ENCODE assay signal across 11 mouse cellular contexts in genomic region chr1:41427853-41428252, GRCm38 (mm10).
DNase-seq lines count a peak whose midpoint lies in the region; ATAC-seq and TF ChIP-seq lines count a peak whose summit lies in the region.
"Had no signal": no experiment of that assay in that cellular context is flagged by ENCODE, and none has a peak within 500 bp of the region (broad histone marks: within the 10 kb centered on the region; RNA-seq: fewer than 3 reads in every experiment).

No protein-coding gene starts in this region.

- no peak overlapping the region for H3K27ac ChIP-seq in kidney, adult 2 months (ENCODE audit: insufficient read depth, low read depth, low read length)
- H3K27ac ChIP-seq in kidney, embryonic 15.5 days: no peak overlapping the region
- no peak overlapping the region for H3K27ac ChIP-seq in neural tube, embryonic 13.5 days (replicated peaks)
- H3K27ac ChIP-seq in forebrain, postnatal 0 days (ENCODE audit: low read depth, low read length): no peak overlapping the region
- H3K27ac ChIP-seq: liver, embryonic 13.5 days had no signal

- H3K9me3 ChIP-seq in kidney, embryonic 15.5 days (replicated peaks): no peaks in the 10 kb centered on the region
- no peaks in the 10 kb centered on the region for H3K9me3 ChIP-seq in neural tube, embryonic 13.5 days
- H3K9me3 ChIP-seq in forebrain, postnatal 0 days (ENCODE audit: low read length): no peaks in the 10 kb centered on the region
- H3K9me3 ChIP-seq: liver, embryonic 13.5 days had no signal

- H3K27me3 ChIP-seq in kidney, adult 2 months (replicated peaks; ENCODE audit: control insufficient read depth, insufficient read depth, low read length): no peaks in the 10 kb centered on the region
- H3K27me3 ChIP-seq in kidney, embryonic 15.5 days: no peaks in the 10 kb centered on the region
- no peaks in the 10 kb centered on the region for H3K27me3 ChIP-seq in neural tube, embryonic 13.5 days
- H3K27me3 ChIP-seq in forebrain, postnatal 0 days (ENCODE audit: insufficient read depth, low read length): no peaks in the 10 kb centered on the region
- H3K27me3 ChIP-seq: liver, embryonic 13.5 days had no signal

- TF ChIP-seq POLR2A in kidney, adult 2 months (IDR thresholded peaks at IDR 0.05; ENCODE audit: low read depth, low read length): no peak

- no peak overlapping the region for H3K4me2 ChIP-seq in kidney, embryonic 15.5 days
- no peak overlapping the region for H3K4me2 ChIP-seq in neural tube, embryonic 13.5 days
- H3K4me2 ChIP-seq in forebrain, postnatal 0 days (ENCODE audit: low read depth): no peak overlapping the region
- H3K4me2 ChIP-seq: liver, embryonic 13.5 days had no signal

- no peaks in the 10 kb centered on the region for H3K36me3 ChIP-seq in kidney, adult 2 months (ENCODE audit: control insufficient read depth, insufficient read depth, low read length)
- H3K36me3 ChIP-seq in kidney, embryonic 15.5 days: no peaks in the 10 kb centered on the region
- H3K36me3 ChIP-seq in neural tube, embryonic 13.5 days: no peaks in the 10 kb centered on the region
- H3K36me3 ChIP-seq in forebrain, postnatal 0 days (ENCODE audit: insufficient read depth): no peaks in the 10 kb centered on the region
- H3K36me3 ChIP-seq: liver, embryonic 13.5 days had no signal

- 28% methylated on average over 6 of the region's 6 CpGs for WGBS in kidney, adult 2 months
- WGBS in kidney, embryonic 15.5 days: 41% methylated on average over 6 of the region's 6 CpGs
- WGBS in neural tube, embryonic 13.5 days: 18% methylated on average over 6 of the region's 6 CpGs
- 8% methylated on average over 6 of the region's 6 CpGs for WGBS in forebrain, postnatal 0 days

- ATAC-seq in kidney, embryonic 15.5 days (replicated peaks; ENCODE audit: low FRiP score): no peak
- ATAC-seq in neural tube, embryonic 13.5 days (ENCODE audit: low read depth): 0 out of 2 replicates have a peak, but pooled peaks have one; percentile 61
- ATAC-seq in forebrain, postnatal 0 days: peak; percentile 44; the same call in 1 of the 2 replicates
- ATAC-seq in megakaryocyte, adult 5-6 weeks (ENCODE audit: poor library complexity, severe bottlenecking): no peak

- no peak overlapping the region for H3K9ac ChIP-seq in kidney, embryonic 15.5 days
- H3K9ac ChIP-seq in neural tube, embryonic 13.5 days: no peak overlapping the region
- no peak overlapping the region for H3K9ac ChIP-seq in forebrain, postnatal 0 days
- H3K9ac ChIP-seq: liver, embryonic 13.5 days had no signal

- no peaks in the 10 kb centered on the region for H3K4me1 ChIP-seq in kidney, adult 2 months (ENCODE audit: control insufficient read depth, insufficient read depth, low read length)
- no peaks in the 10 kb centered on the region for H3K4me1 ChIP-seq in kidney, embryonic 15.5 days
- peaks cover 9% of the 10 kb centered on the region; the same call in 1 of the 2 replicates for H3K4me1 ChIP-seq in neural tube, embryonic 13.5 days (replicated peaks)
- H3K4me1 ChIP-seq in forebrain, postnatal 0 days (ENCODE audit: insufficient read depth): peaks cover 8% of the 10 kb centered on the region; the same call in 1 of the 2 replicates
- H3K4me1 ChIP-seq: liver, embryonic 13.5 days had no signal

- H3K4me3 ChIP-seq in kidney, adult 2 months (ENCODE audit: insufficient read depth, low read depth, low read length): no peak overlapping the region
- no peak overlapping the region for H3K4me3 ChIP-seq in kidney, embryonic 15.5 days (replicated peaks)
- no peak overlapping the region for H3K4me3 ChIP-seq in neural tube, embryonic 13.5 days
- H3K4me3 ChIP-seq in forebrain, postnatal 0 days (ENCODE audit: low read depth, low read length): no peak overlapping the region
- H3K4me3 ChIP-seq: liver, embryonic 13.5 days had no signal

- no peak for TF ChIP-seq CTCF in kidney, adult 2 months (conservative IDR thresholded peaks at IDR 0.05; ENCODE audit: insufficient read depth, insufficient read length, low read depth, low read length)
- TF ChIP-seq CTCF in forebrain, postnatal 0 days (IDR thresholded peaks at IDR 0.05; ENCODE audit: low read depth): no peak

- DNase-seq in kidney, adult 2 months: peak; percentile 14
- no peak for DNase-seq in neural tube, embryonic 10.5 days (ENCODE audit: extremely low spot score, low spot score)
- DNase-seq in forebrain, postnatal 0 days: peak; percentile 68
- DNase-seq in retina, postnatal 1 day: peak; percentile 91
- DNase-seq: adrenal gland, postnatal 36 days; cerebellum, adult 9-10 months; heart, postnatal 10 days; liver, embryonic 13.5 days had no signal

Comparison
In these comparisons a context has a peak if more than half of its experiments do, and no peak if none do; other contexts are left out.
1. ATAC-seq: peak in neural tube, embryonic 13.5 days (single experiment) and forebrain, postnatal 0 days (single experiment); none in kidney, embryonic 15.5 days (single experiment) and megakaryocyte, adult 5-6 weeks (single experiment).